Mouse (Mus musculus) R1 (cell line): Measurements from ENCODE around the gene Mtpn.
A peak's percentile ranks its signal among the peaks of the same experiment; 100 is the strongest.

Experiments used
- DNase-seq: peaks from one replicate; pipeline ENCODE4 v3.0.0-alpha.2; 2018; ENCODE audit warnings: low read depth, low spot score

Gene Mtpn

GRCm38 (mm10) chr6:35539304-35540009 is at the start of gene Mtpn:
TSS of gene Mtpn (minus strand) at chr6:35539888.
- DNase-seq: peak; percentile 99

DNA sequence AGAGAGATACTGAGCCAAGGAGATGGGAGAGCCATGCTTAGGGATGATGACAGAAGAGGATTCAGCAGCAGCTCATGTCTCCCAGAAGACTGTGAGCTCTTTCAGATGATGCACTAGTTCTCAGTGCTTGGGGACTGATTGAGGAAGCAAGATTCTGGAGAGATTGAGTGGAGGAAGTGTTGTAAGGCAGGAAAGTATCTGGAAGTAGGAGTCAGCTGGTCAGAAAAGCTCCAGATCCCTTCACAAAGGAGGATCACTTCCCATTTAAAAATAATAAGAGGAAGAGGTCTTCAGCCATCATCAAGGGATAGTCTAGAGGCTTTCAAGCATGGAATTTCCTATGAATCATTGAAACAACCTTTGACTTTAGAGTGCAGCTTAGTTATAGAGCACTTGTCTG is 29.0 kb upstream of the Mtpn start:
- DNase-seq: no peak

GRCm38 (mm10) chr6:35567755-35568154 is 28.1 kb upstream of the Mtpn start:
- peak; percentile 21 for DNase-seq

DNA sequence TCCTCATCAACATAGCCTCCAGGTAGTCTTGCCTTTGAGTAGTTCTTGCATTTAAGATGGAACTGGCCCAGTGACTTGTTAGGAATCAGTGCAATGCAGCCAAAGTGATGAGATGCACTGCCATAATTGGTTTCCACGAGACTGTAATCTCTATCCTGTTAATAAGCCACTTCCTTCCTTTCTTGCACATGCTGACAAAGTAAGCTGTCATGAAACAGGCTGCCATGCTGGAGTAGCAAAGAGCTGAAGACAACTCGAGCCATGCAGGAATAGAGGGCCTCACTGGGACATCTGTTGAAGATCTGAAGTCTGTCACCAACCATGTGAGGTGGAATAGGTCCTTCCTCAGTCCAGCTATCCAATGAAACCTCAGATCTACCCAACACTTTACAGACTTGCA is 20.3 kb upstream of the Mtpn start:
- no peak for DNase-seq

GRCm38 (mm10) chr6:35544352-35544751 is 4.7 kb upstream of the Mtpn start:
- no peak for DNase-seq

- no peak for DNase-seq
These were observed 3.1 kb upstream of the Mtpn start for GRCm38 (mm10) chr6:35542656-35543400.

DNA sequence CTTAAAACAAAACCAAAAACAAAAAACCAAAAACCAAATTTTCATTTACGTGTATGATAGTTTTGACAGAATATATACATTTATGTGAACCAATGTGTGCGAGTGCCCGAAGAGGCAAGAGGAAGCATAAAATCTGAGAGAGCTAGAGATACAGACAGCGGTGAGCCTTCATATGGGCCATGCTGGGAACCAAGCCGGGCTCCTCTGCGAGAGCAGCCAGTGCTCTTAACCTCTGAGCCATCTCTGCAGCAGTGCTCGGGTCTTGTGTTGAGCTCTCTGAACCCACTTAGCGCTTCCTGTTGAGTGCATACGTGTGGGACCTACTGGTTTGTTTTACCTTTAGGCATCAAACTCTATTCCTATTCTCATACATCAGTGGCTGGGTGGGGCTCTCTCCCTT is 689 bp upstream of the Mtpn start:
- peak; percentile 7 for DNase-seq

DNA sequence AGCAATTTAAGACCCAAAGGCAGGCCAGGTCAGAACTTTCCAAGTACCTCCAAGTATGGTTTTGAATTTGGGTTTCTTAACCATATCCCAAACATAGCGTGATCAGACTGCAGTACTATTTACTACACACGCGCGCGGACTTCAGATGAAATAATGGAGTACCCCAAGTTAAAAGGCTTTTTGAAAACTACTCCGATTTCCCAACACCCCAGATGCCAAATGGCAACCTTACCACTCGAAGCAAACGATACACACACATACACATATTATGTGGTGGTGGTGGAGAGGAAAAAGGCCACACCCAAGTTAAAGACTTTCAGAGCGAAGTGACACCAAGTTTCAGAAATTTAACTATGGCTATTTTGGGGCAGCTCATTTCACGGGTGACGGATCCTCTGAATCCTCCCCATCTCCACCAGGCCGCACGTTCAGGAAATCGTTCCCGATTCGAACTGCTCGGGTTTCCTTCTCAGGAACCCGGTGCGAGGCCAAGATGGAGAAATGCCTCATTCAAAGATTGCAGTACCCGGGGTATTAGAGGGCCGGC is 858 bp downstream of the Mtpn start:
- DNase-seq: no peak

DNA sequence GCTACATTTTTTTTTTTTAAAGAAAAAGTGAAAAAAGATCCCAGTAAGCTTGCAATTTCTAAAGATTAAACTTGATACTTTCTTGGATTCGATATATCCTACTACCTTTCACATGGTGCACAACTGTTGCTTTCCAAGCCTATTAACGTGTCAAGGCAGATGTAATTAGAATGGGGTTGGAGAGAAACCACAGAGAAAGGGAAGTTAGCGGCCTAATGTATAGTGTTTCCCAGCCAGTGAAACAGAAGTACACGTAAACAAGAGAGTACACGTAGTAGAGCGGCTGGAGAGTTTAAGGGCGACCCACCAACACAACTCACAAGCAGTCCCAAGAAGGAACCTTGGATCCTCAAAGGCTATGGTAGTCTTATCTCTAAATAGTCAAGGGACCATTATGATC is 3.7 kb downstream of the Mtpn start:
- no peak for DNase-seq

DNA sequence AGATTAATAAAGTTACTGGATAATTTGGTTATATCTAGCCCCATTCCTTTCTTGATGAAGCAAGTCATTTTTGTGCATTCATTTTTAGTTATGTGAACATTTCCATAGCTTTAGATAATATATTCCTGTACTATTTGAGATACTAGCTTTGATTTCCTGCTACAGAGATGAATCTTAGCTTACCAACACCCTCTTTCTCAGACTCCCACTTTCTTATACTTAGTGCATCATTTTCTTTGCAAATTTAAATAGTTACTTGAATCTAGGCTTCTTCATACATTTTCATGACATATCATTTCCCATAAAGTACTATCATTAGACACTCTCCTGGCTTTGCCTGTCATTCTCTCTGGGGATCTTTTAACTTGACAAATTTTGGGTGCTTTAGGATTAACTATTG is 26.3 kb downstream of the Mtpn start:
- no peak for DNase-seq

DNA sequence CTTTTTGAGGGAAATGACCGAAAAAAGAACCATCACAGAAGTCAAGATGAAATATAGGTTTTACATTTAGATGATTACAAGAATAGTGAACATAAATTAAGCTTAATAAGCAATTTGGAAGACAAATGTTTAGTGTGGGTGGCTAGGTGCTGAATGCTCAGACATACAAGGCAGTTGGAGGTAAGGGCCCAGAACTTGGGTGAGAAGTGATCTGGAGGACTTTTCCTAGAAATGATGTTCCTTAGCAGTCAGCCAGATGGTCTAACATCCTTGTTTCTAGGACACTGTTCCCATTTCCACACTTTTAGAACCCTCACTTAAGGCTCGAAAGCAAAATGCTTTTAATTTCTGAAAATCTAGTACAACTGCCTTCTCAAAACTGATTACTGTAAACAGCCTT is 34.9 kb downstream of the Mtpn start:
- no peak for DNase-seq

DNA sequence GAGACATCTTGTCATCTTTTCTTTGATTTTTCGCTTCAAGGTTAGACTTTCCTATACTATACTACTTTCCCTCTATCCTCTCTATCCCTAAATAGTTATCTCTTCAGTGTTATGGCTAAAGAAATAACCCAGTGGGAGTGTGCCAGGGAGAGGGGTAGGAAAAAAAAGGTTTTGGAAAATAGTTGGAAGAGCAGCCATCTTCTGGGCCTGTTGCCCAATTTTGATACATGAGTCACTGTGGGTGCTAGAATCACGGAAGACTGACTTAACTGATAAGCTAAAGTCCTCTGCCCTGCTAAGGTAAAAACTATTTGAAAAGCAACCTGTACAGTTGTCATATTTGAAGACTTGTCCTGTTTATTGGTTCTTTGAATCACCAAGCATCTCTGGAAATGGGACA is 36.8 kb downstream of the Mtpn start:
- DNase-seq: no peak

- no peak for DNase-seq
These were observed 39.6 kb downstream of the Mtpn start for GRCm38 (mm10) chr6:35499978-35500667.

DNA sequence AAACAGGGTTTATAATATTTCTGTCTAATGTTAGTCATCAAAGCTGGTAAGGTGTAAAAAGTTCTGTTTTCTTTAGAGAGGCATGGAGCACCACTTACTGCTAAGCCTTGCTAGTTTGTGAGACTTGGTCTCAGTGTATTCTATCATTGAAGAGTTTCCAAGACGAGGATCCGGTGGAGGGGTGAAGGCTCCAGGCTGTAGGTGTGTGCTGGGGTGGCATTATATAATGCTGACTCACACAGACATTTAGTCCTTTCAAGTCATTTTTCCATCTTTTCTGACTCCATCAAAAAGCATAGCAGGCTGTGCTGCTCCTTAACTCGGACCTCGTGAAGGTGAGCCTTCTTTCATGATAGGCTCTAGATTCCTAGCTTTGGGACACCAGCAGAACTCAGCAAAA is 42.3 kb downstream of the Mtpn start:
- no peak for DNase-seq

DNA sequence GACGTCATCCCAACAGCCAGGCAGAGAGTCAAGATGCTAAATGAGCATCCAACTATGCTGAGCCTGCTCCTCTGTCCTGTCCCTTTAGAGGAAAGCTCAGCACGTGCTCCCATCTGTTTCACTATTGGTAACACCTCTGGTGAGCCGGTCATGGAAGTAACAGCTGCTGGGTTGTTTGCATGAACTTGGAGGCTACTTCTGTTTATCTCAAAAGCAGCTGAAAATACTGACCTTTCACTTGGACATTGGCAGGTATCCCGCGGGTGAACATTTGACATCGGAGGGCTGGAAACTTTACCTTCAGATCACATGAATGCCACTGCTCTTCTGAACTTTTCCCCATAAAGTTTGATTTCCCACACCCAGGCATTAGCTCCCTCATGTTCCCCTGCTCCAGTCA is 45.8 kb downstream of the Mtpn start:
- DNase-seq: no peak

DNA sequence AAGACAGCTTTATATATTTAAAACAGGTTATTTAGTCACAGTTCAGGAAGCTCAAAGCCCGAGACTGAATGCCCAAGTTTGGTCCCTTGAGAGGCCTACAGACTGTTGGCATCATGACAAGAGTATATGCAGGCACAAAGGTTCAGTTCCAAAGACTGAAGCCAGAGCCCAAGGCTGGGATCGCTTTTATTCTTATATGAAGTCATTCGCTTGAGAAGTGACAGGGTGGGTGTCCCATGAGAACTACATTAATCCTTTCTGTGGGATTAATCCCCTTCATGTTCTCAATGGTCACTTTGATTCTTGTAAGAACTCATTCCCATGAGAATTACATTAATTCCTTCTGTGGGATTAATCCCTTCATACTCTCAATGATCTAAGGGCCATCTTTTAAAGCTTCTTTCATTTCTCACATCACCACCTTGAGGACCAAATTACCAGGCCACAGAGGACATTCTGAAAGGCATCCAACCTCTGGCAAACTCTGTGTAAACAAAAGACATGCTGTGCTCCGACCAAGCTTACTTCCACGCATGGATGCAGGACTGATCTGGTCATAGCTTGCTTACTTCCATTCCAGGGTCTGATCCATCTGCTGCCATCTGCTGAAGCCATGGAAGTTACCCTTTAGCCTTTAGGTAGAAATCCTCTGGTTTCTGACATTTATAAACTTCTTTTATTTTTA is 59.9 kb downstream of the Mtpn start:
- no peak for DNase-seq

- DNase-seq: no peak
These were observed 62.9 kb downstream of the Mtpn start for GRCm38 (mm10) chr6:35476830-35477229.

DNA sequence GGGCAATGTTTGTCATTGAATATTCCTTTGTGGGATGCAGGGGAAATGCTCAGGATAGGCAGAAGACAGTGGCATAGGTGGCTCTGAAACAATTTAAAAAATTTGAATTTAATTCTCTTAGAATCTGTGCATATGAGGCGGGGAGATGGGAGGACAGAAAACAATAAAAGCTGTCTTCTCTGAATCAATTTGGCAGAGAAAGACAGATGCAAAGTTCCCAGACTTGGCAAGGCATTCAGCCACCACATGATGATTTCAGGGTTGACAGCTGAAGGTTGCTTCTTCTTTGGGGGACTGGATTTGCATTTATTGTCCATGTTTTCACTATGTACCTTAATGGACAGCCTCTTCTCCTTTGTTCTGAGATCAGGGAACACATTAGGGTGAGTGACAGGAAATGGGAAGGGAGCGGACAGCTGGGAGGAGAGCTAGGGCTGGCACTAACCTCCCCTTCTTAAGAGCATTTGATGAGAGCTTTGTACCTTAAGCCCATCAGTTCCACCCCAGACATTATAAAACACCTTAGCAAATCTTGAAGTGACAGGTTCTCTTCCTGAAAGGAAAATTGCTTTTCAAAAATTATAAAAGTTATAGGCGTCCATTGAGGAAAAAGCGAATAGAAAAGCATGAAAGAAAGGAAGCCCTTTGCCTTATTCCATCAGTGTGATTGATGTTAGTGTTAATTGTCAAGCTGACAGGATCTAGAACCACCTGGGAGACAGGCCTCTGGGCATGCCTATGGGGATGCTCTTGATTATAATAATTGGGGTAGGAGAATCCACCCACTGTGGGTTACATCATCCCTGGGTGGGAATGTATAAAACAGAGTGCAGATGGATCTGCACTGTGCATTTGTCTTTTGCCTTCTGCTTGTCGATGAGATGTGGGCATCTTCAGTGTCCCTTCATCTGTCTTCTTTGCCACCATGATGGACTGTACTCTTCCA is 76.0 kb downstream of the Mtpn start:
- no peak for DNase-seq

DNA sequence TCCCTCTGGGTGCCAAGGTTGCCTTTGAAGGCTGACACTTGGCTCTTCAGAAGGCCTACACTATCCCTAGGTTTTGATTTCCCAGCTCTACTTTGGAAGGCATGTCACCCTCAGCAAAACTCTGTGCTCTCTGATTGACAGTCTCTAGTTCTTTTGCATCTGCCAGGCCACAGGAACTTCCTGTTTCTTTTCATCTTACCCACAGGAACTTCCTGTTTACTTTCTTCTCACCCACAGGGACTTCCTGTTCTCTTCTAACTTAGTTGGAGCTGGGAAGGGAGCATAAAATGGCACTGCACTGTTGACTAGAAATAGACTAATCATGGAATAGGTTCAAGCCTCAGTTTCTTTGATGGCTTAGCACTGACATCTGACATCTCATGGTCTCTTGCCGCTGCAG is 77.2 kb downstream of the Mtpn start:
- DNase-seq: no peak
